Mouse (Mus musculus) liver, embryonic 11.5 days (tissue): ENCODE results near the gene Chp1. TPM values are rescaled to one million over a fixed set of nuclear protein-coding genes. Genes with fewer than 3 reads are reported as not detected.

Source experiments
- ATAC-seq: fragments of 200-750 bp; cut with Nextera tagmentation; replicated peaks from 2 replicates; pipeline ENCODE4 v1.8.0; 2017; ENCODE audit warnings: moderate number of reproducible peaks, mild to moderate bottlenecking, moderate TSS enrichment, moderate library complexity; ENCODE audit not compliant: low FRiP score
- DNase-seq: peaks from one replicate; pipeline ENCODE4 v3.0.0-alpha.2; 2017; ENCODE audit warnings: low spot score
- H3K27ac ChIP-seq: fragments of 300-500 bp; sonication (generic); 2 replicates; pipeline ENCODE4 v1.5.1; 2014; ENCODE audit warnings: mild to moderate bottlenecking, low read depth, low read length, control low read depth
- H3K27me3 ChIP-seq: fragments of 300-500 bp; sonication (generic); replicated peaks from 2 replicates; pipeline ENCODE4 v1.6.1; 2014; ENCODE audit warnings: low read length, mixed read lengths; ENCODE audit not compliant: control insufficient read depth, insufficient read depth
- H3K36me3 ChIP-seq: fragments of 300-500 bp; sonication (generic); 2 replicates; pipeline ENCODE4 v1.6.1; 2014; ENCODE audit warnings: mild to moderate bottlenecking, low read length, moderate library complexity, mixed read lengths; ENCODE audit not compliant: control insufficient read depth, insufficient read depth
- H3K4me1 ChIP-seq: fragments of 300-500 bp; sonication (generic); replicated peaks from 2 replicates; pipeline ENCODE4 v1.6.1; 2014; ENCODE audit warnings: low read length, mixed read lengths; ENCODE audit not compliant: control insufficient read depth, insufficient read depth
- H3K4me2 ChIP-seq: fragments of 300-500 bp; sonication (generic); 2 replicates; pipeline ENCODE4 v1.6.1; 2014; ENCODE audit warnings: mild to moderate bottlenecking, control low read depth, moderate library complexity
- H3K4me3 ChIP-seq: fragments of 300-500 bp; sonication (generic); 2 replicates; pipeline ENCODE4 v1.5.1; 2014; ENCODE audit warnings: low read depth, low read length, control low read depth
- H3K9ac ChIP-seq: fragments of 300-500 bp; sonication (generic); 2 replicates; pipeline ENCODE4 v1.6.1; 2014; ENCODE audit warnings: low read depth, low read length, control low read depth
- H3K9me3 ChIP-seq: fragments of 300-500 bp; sonication (generic); 2 replicates; pipeline ENCODE4 v1.6.1; 2016; ENCODE audit warnings: low read length, inconsistent platforms, mixed read lengths; ENCODE audit not compliant: control insufficient read depth
- WGBS: fragments of 180-500 bp; shearing (Covaris S2); extraction: QIAGEN DNeasy Blood & Tissue Kit; methylation state at CpG from one replicate; pipeline ENCODE4 v1.1.7; 2014; 5-methylcytosine and 5-hydroxymethylcytosine counted together
- polyA plus RNA-seq: library from polyadenylated mRNA; unstranded; fragments of >200 nt; fragmentation: Nextera tagmentation; extraction: Ambion mirVana; gene quantifications from 2 replicates; pipeline ENCODE4 v1.2.1, GENCODE M21; 2014

Chp1 gene
- polyA plus RNA-seq, 1 experiment from 2014 or later = 40.1 TPM

DNA sequence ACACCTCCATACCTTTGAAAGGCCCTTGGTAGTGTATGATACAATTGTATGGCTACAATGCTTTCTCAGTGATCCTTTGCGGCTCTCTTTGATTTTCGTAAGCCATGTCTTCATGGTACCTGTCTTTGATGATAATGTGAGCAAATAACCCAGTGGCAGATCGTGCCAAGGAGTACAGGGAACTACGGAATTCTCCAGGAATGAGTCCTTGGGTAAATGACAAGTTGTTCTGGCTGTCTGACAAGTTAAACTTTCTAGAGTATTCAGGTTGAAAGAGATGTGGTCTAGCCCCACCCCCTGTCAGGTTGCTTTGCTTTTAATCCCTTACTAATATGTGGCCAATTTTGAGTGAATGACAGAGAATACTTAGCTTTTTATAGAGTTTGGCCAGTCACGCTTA is 1.2 kb downstream of the Chp1 start:
- DNase-seq (no peak), ATAC-seq (no peak)
- no peaks in the 10 kb centered on the region for H3K36me3 ChIP-seq
- no peaks in the 10 kb centered on the region for H3K27me3 ChIP-seq
- H3K4me1 ChIP-seq = peaks cover 14% of the 10 kb centered on the region
- no peak overlapping the region for H3K27ac ChIP-seq
- peak overlapping the region; percentile 84 for H3K4me2 ChIP-seq
- no peaks in the 10 kb centered on the region for H3K9me3 ChIP-seq
- no peak overlapping the region; the same call in 1 of the 2 replicates for H3K9ac ChIP-seq
- peak overlapping the region; percentile 57 for H3K4me3 ChIP-seq
- WGBS = 71% methylated on average over 5 of the region's 5 CpGs

DNA sequence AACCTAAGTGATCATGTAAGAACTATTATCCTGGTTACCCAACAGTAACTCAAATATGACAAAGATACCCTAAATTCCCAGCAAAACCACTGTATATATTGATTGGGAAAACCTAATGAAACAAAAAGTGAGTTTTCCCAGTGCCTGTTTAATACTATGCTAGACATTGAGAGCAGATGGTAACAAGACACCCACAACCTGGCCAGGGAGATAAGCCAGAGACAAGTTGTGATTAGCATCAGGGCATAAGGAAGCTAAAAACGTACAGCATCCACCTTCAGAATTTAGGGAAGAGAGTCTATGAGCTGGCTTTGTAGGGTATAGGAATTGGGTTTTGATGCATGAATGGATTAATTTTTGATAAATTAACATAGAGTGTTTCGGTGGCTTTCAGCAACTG is 2.2 kb downstream of the Chp1 start:
- H3K9ac ChIP-seq = no peak overlapping the region

DNA sequence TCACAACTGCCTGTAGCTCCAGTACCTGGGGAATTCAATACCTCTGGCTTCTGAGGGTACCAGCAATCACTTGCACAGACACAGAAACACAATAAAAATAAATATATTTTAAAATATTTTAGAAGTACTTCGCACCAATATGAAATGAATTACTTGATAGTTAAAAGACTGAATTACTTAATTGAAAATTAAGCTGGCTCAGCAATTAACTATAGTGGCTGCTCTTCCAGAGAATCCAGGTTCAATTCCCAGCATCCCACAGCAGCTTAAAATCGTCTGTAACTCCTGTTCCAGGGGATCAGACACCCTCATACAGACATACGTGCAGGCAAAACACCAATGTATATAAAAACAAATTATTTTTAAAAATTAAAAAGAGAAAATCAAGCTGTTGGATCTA is 10.5 kb downstream of the Chp1 start:
- ATAC-seq = no peak
- WGBS = 85% methylated on average over 3 of the region's 3 CpGs
- Histone ChIP-seq H3K27ac (no peak overlapping the region), H3K9me3 (no peaks in the 10 kb centered on the region), H3K9ac (no peak overlapping the region), H3K36me3 (no peaks in the 10 kb centered on the region), H3K27me3 (no peaks in the 10 kb centered on the region), H3K4me2 (no peak overlapping the region), H3K4me1 (peaks cover 9% of the 10 kb centered on the region), H3K4me3 (no peak overlapping the region)
- DNase-seq = no peak

More for the DNA sequence above, 2.2 kb downstream of the Chp1 start:
- Histone ChIP-seq H3K36me3 (no peaks in the 10 kb centered on the region), H3K4me1 (peaks cover 14% of the 10 kb centered on the region), H3K27ac (no peak overlapping the region), H3K4me3 (no peak overlapping the region), H3K27me3 (no peaks in the 10 kb centered on the region), H3K4me2 (no peak overlapping the region), H3K9me3 (no peaks in the 10 kb centered on the region)
- 58% methylated on average over 2 of the region's 2 CpGs for WGBS
- DNase-seq = no peak
- ATAC-seq = no peak

DNA sequence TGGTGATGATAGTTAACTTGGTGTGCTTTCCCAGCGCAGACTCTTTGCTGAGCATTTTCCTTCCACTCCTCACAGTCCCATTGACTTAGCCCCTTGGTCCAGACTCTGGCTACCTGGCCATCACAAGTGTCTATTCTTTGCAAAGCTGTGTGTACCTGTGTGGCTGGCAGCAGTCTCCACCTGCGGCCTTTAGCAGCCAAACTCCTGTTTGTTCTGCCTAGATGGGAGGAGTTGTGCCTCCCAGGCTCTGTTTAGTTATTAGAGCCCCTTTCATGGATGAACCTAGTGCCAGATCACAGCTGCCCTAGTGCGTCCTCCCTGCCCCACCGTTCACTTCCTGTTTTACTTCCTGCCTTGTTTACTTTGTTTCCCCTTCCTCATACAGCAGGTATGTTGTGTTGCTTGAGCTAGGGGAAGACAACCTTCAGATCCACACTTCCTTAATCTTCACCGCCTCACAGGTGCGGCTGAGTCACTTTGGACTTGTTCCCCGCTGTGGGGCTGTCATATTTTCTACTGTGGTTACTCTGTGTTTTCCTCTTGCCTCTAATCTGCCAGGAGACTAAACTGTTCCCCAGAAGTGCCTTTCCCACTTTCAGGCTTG is 11.3 kb downstream of the Chp1 start:
- WGBS = 55% methylated on average over 7 of the region's 7 CpGs
- H3K27me3 ChIP-seq = no peaks in the 10 kb centered on the region
- no peaks in the 10 kb centered on the region for H3K36me3 ChIP-seq
- H3K9me3 ChIP-seq = no peaks in the 10 kb centered on the region
- H3K27ac ChIP-seq = no peak overlapping the region
- H3K4me1 ChIP-seq = peaks cover 9% of the 10 kb centered on the region
- H3K4me3 ChIP-seq = no peak overlapping the region
- ATAC-seq (no peak), DNase-seq (no peak)
- 0 out of 2 replicates have a peak overlapping the region, but pooled peaks have one; percentile 20 for H3K4me2 ChIP-seq
- no peak overlapping the region for H3K9ac ChIP-seq

DNA sequence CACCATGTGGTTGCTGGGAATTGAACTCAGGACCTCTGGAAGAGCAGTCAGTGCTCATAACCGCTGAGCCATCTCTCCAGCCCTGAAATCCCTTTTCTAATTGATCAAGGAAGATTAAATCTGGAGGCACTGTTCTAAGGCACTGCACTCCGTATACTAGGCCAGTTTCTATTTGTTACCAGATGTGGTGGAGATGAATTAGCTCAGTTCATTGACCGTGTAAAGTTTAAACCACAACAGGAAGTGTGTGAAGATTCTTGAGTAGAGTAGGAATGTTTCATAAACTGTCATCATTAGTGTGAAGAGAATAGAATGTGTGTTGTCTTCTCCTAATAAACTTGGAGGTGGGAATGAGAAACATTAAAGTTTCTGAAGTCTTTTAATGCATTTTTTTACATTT is 14.3 kb downstream of the Chp1 start:
- H3K4me1 ChIP-seq = peaks cover 9% of the 10 kb centered on the region
- no peak for ATAC-seq

DNA sequence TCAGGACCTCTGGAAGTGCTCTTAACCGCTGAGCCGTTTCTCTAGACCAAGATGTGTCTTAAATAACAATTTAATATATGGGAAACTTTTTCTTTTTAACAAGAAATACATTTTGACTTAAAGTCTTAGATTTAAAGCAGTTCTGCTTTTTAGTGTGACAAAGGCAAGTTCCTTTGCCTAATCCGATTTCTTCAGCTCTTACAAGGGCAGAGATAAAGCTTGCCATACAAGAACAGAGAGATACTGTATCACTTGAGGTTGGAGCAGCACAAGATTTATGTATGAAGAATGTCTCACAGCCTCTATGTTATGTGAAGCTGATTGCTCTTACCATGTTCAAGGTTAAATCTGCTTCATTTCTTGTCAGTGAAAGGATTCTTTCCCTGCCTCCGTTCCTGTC is 17.8 kb downstream of the Chp1 start:
- ATAC-seq = no peak
- H3K4me2 ChIP-seq = no peak overlapping the region
- 76% methylated on average over 4 of the region's 4 CpGs for WGBS

More for the DNA sequence above, 14.3 kb downstream of the Chp1 start:
- no peaks in the 10 kb centered on the region for H3K9me3 ChIP-seq
- H3K27ac ChIP-seq = no peak overlapping the region
- DNase-seq = no peak
- H3K9ac ChIP-seq = no peak overlapping the region
- H3K4me3 ChIP-seq = no peak overlapping the region
- 63% methylated on average over 3 of the region's 3 CpGs for WGBS
- no peaks in the 10 kb centered on the region for H3K36me3 ChIP-seq
- H3K27me3 ChIP-seq = no peaks in the 10 kb centered on the region
- no peak overlapping the region for H3K4me2 ChIP-seq

DNA sequence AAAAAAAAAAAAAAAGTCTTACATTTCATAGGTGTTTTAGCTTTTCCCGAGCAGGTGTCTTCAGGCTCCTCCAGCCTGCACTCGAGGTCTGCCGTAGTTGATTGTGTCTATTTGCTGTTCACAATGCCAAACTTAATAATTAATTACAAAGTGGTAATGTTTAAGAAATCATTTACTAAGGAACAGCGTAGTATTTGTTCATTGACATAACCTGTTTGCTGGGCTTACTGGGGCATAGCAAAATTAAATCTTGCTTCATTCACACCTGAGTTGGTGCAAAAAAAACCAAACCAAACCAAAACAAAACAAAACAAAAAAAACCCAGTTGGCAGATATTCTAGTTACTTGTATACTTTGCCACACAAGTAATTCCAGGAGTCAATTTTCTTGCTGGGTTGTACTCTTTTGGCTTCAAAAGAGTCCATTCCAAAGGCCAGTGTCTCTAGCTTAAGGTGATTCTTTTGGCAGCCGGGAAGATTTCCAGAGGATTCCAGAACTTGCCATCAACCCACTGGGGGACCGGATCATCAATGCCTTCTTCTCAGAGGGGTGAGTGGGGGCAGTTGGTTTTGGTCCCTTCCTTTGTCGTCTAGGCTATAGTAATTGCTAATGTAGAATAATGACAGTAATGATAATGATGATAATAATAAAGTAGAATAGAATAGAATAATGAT is 18.8 kb downstream of the Chp1 start:
- Histone ChIP-seq H3K9ac (no peak overlapping the region), H3K36me3 (no peaks in the 10 kb centered on the region), H3K4me3 (no peak overlapping the region), H3K27ac (no peak overlapping the region), H3K4me1 (no peaks in the 10 kb centered on the region), H3K4me2 (no peak overlapping the region), H3K9me3 (no peaks in the 10 kb centered on the region), H3K27me3 (no peaks in the 10 kb centered on the region)
- ATAC-seq (no peak), DNase-seq (no peak)
- WGBS = 87% methylated on average over 7 of the region's 7 CpGs

More for the DNA sequence above, 17.8 kb downstream of the Chp1 start:
- no peak for DNase-seq
- Histone ChIP-seq H3K9ac (no peak overlapping the region), H3K9me3 (no peaks in the 10 kb centered on the region), H3K4me1 (no peaks in the 10 kb centered on the region), H3K27ac (no peak overlapping the region), H3K36me3 (no peaks in the 10 kb centered on the region), H3K27me3 (no peaks in the 10 kb centered on the region), H3K4me3 (no peak overlapping the region)

DNA sequence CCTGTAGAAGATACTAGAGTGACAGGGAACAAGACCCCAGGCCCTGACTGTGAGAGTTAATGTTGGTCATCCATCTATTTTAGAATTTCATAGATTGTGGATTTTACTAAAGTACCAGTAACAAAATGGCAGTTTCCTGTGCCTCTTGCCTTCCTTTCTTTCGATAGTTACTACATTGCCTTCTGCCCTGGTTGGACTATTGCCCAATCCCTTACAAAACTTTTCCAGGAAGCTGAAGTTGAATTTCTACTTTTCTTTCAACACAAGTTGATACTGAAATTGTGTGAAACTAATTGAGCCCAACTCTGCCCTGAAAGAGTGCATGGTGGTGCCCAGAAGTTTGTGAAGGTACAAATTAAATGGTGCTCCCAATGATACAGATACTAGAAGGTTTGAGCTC is 25.0 kb downstream of the Chp1 start:
- Histone ChIP-seq H3K9me3 (no peaks in the 10 kb centered on the region), H3K36me3 (no peaks in the 10 kb centered on the region; the same call in 1 of the 2 replicates), H3K4me3 (no peak overlapping the region), H3K4me1 (no peaks in the 10 kb centered on the region), H3K27me3 (no peaks in the 10 kb centered on the region), H3K9ac (no peak overlapping the region), H3K4me2 (no peak overlapping the region), H3K27ac (no peak overlapping the region)
- WGBS = 84% methylated on average over 1 of the region's 1 CpGs
- no peak for ATAC-seq
- DNase-seq = no peak

DNA sequence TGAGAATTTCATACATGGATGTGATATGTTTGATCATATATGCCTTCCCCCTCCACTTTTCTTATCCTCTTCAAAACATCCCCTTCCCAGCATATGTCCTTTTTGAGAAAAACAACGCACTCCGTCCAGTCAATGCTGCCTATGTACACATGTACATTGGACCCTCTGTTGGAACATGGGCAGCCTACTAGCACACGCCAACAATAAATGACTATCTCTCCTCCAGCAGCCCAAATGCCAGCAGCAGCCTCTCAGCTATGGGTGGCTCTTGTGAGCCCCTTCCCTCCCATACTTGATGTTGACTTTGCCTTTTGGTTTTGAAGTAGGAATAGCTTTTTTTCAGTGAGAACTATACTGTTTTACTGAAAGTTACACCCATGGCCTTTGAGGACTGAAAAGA is 34.1 kb downstream of the Chp1 start:
- WGBS = 83% methylated on average over 3 of the region's 3 CpGs
- Histone ChIP-seq H3K27ac (no peak overlapping the region), H3K9ac (no peak overlapping the region), H3K4me3 (no peak overlapping the region), H3K36me3 (no peaks in the 10 kb centered on the region), H3K4me1 (0 out of 2 replicates have a peak, but pooled peaks cover 2% of the 10 kb centered on the region), H3K4me2 (no peak overlapping the region), H3K27me3 (no peaks in the 10 kb centered on the region), H3K9me3 (no peaks in the 10 kb centered on the region)
- ATAC-seq (no peak), DNase-seq (no peak)
